Mouse (Mus musculus) hindbrain, embryonic 16.5 days (tissue): ENCODE measurements around the gene Lrp8. TPM values are rescaled to one million over a fixed set of nuclear protein-coding genes. Genes with fewer than 3 reads are reported as not detected.

ENCODE experiments used
- ATAC-seq: fragments of 200-750 bp; cut with Nextera tagmentation; 2 replicates; pipeline ENCODE4 v1.8.0; 2017; ENCODE audit warnings: moderate TSS enrichment, moderate library complexity
- H3K27ac ChIP-seq: fragments of 300-500 bp; sonication (generic); 2 replicates; pipeline ENCODE4 v1.5.1; 2014; ENCODE audit warnings: low read depth, mild to moderate bottlenecking, control low read depth, low read length, moderate library complexity
- H3K27me3 ChIP-seq: fragments of 300-500 bp; sonication (generic); replicated peaks from 2 replicates; pipeline ENCODE4 v1.6.1; 2014; ENCODE audit warnings: low read length; ENCODE audit not compliant: control insufficient read depth, insufficient read depth
- H3K36me3 ChIP-seq: fragments of 300-500 bp; sonication (generic); 2 replicates; pipeline ENCODE4 v1.6.1; 2014; ENCODE audit warnings: mild to moderate bottlenecking, low read length, moderate library complexity, mixed read lengths; ENCODE audit not compliant: control insufficient read depth, insufficient read depth
- H3K4me1 ChIP-seq: fragments of 300-500 bp; sonication (generic); 2 replicates; pipeline ENCODE4 v1.6.1; 2014; ENCODE audit warnings: low read depth, low read length; ENCODE audit not compliant: control insufficient read depth, insufficient read depth
- H3K4me2 ChIP-seq: fragments of 300-500 bp; sonication (generic); 2 replicates; pipeline ENCODE4 v1.6.1; 2014; ENCODE audit warnings: mild to moderate bottlenecking, low read length, control low read depth, moderate library complexity
- H3K4me3 ChIP-seq: fragments of 300-500 bp; sonication (generic); 2 replicates; pipeline ENCODE4 v1.5.1; 2014; ENCODE audit warnings: mild to moderate bottlenecking, low read length, control low read depth, moderate library complexity
- H3K9ac ChIP-seq: fragments of 300-500 bp; sonication (generic); 2 replicates; pipeline ENCODE4 v1.6.1; 2014; ENCODE audit warnings: low read depth, mild to moderate bottlenecking, control low read depth, low read length, moderate library complexity
- H3K9me3 ChIP-seq: fragments of 300-500 bp; sonication (generic); 2 replicates; pipeline ENCODE4 v1.6.1; 2014; ENCODE audit warnings: mild to moderate bottlenecking, low read length, moderate library complexity; ENCODE audit not compliant: control insufficient read depth
- WGBS: fragments of 180-500 bp; shearing (Covaris S2); extraction: QIAGEN DNeasy Blood & Tissue Kit; methylation state at CpG from one replicate; pipeline ENCODE4 v1.1.7; 2014; 5-methylcytosine and 5-hydroxymethylcytosine counted together
- polyA plus RNA-seq: library from polyadenylated mRNA; unstranded; fragments of >200 nt; fragmentation: Nextera tagmentation; extraction: Ambion mirVana; gene quantifications from 2 replicates; pipeline ENCODE4 v1.2.1, GENCODE M21; 2015

Gene Lrp8
- polyA plus RNA-seq, 1 experiment from 2014 or later = 23.8 TPM

- Histone ChIP-seq H3K9ac (no peak overlapping the region), H3K9me3 (no peaks in the 10 kb centered on the region), H3K36me3 (no peaks in the 10 kb centered on the region), H3K27me3 (no peaks in the 10 kb centered on the region), H3K4me2 (no peak overlapping the region), H3K4me1 (peaks cover 5% of the 10 kb centered on the region), H3K4me3 (no peak overlapping the region), H3K27ac (no peak overlapping the region)
- 74% methylated on average over 2 of the region's 2 CpGs for WGBS
- no peak for ATAC-seq
Measured at GRCm38 (mm10) chr4:107774868-107775267, 27.2 kb upstream of the Lrp8 start.

- H3K27ac ChIP-seq = peak overlapping the region; percentile 14; the same call in 1 of the 2 replicates
- no peak overlapping the region for H3K4me3 ChIP-seq
- H3K4me1 ChIP-seq = peaks cover 5% of the 10 kb centered on the region
- no peaks in the 10 kb centered on the region for H3K9me3 ChIP-seq
- 19% methylated on average over 7 of the region's 7 CpGs for WGBS
- no peaks in the 10 kb centered on the region for H3K36me3 ChIP-seq
- peak; percentile 60; the same call in 1 of the 2 replicates for ATAC-seq
- H3K9ac ChIP-seq = peak overlapping the region; percentile 41; the same call in 1 of the 2 replicates
- no peak overlapping the region for H3K4me2 ChIP-seq
- H3K27me3 ChIP-seq = no peaks in the 10 kb centered on the region
Measured at GRCm38 (mm10) chr4:107775672-107776071, 26.4 kb upstream of the Lrp8 start.

- Histone ChIP-seq H3K27me3 (no peaks in the 10 kb centered on the region), H3K9me3 (no peaks in the 10 kb centered on the region), H3K9ac (no peak overlapping the region), H3K4me1 (peaks cover 5% of the 10 kb centered on the region), H3K4me2 (no peak overlapping the region), H3K4me3 (no peak overlapping the region), H3K36me3 (no peaks in the 10 kb centered on the region), H3K27ac (no peak overlapping the region)
- ATAC-seq = no peak
- 91% methylated on average over 5 of the region's 5 CpGs for WGBS
Measured at GRCm38 (mm10) chr4:107776990-107777673, 24.9 kb upstream of the Lrp8 start.

- no peak; the same call in 1 of the 2 replicates for ATAC-seq
- no peak overlapping the region for H3K9ac ChIP-seq
- no peak overlapping the region for H3K4me2 ChIP-seq
- H3K27me3 ChIP-seq = no peaks in the 10 kb centered on the region
- no peak overlapping the region for H3K4me3 ChIP-seq
- peaks cover 3% of the 10 kb centered on the region for H3K4me1 ChIP-seq
- H3K36me3 ChIP-seq = no peaks in the 10 kb centered on the region
- H3K27ac ChIP-seq = no peak overlapping the region
- 53% methylated on average over 10 of the region's 10 CpGs for WGBS
- no peaks in the 10 kb centered on the region for H3K9me3 ChIP-seq
Measured at GRCm38 (mm10) chr4:107783541-107783940, 18.5 kb upstream of the Lrp8 start.

GRCm38 (mm10) chr4:107788841-107789240 lies 13.2 kb upstream of the Lrp8 start:
- Histone ChIP-seq H3K4me3 (no peak overlapping the region), H3K27me3 (no peaks in the 10 kb centered on the region), H3K4me2 (no peak overlapping the region), H3K9ac (no peak overlapping the region), H3K27ac (no peak overlapping the region), H3K9me3 (no peaks in the 10 kb centered on the region), H3K4me1 (peaks cover 3% of the 10 kb centered on the region; the same call in 1 of the 2 replicates), H3K36me3 (no peaks in the 10 kb centered on the region)
- WGBS = 78% methylated on average over 6 of the region's 6 CpGs
- no peak for ATAC-seq

GRCm38 (mm10) chr4:107800801-107801200 lies 1.3 kb upstream of the Lrp8 start:
- ATAC-seq = no peak
- H3K27me3 ChIP-seq = no peaks in the 10 kb centered on the region
- H3K4me1 ChIP-seq = peaks cover 29% of the 10 kb centered on the region
- no peak overlapping the region for H3K27ac ChIP-seq
- 0 out of 2 replicates have a peak, but pooled peaks cover 2% of the 10 kb centered on the region for H3K36me3 ChIP-seq
- WGBS = 71% methylated on average over 6 of the region's 6 CpGs
- no peak overlapping the region for H3K4me2 ChIP-seq
- H3K4me3 ChIP-seq = no peak overlapping the region
- H3K9ac ChIP-seq = no peak overlapping the region
- H3K9me3 ChIP-seq = no peaks in the 10 kb centered on the region

GRCm38 (mm10) chr4:107801366-107802184 lies 486 bp upstream of the Lrp8 start:
- 0 out of 2 replicates have a peak, but pooled peaks cover 2% of the 10 kb centered on the region for H3K36me3 ChIP-seq
- H3K4me2 ChIP-seq = peak overlapping the region; percentile 92
- ATAC-seq = peak; percentile 84
- peak overlapping the region; percentile 63 for H3K4me3 ChIP-seq
- H3K9me3 ChIP-seq = no peaks in the 10 kb centered on the region
- peak overlapping the region; percentile 93 for H3K9ac ChIP-seq
- peaks cover 37% of the 10 kb centered on the region for H3K4me1 ChIP-seq
- H3K27me3 ChIP-seq = no peaks in the 10 kb centered on the region
- H3K27ac ChIP-seq = peak overlapping the region; percentile 97
- 1% methylated on average over 41 of the region's 41 CpGs for WGBS

- Histone ChIP-seq H3K36me3 (0 out of 2 replicates have a peak, but pooled peaks cover 2% of the 10 kb centered on the region), H3K4me3 (peak overlapping the region; percentile 63), H3K9me3 (no peaks in the 10 kb centered on the region), H3K27ac (peak overlapping the region; percentile 97), H3K4me2 (peak overlapping the region; percentile 92), H3K4me1 (peaks cover 39% of the 10 kb centered on the region), H3K27me3 (no peaks in the 10 kb centered on the region), H3K9ac (peak overlapping the region; percentile 93)
- peak; percentile 7 for ATAC-seq
- WGBS = under 1% methylated on average over 51 of the region's 65 CpGs
Measured at GRCm38 (mm10) chr4:107802450-107803331, 630 bp downstream of the Lrp8 start.
